Mouse (Mus musculus): ENCODE data around the gene Dkk3. TPM values are rescaled to one million over a fixed set of nuclear protein-coding genes. Genes with fewer than 3 reads are reported as not detected.
A peak's percentile ranks its signal among the peaks of the same experiment; 100 is the strongest.

The Dkk3 gene
- polyA plus RNA-seq, 1 experiment from 2014 or later: 33.1 TPM

DNA sequence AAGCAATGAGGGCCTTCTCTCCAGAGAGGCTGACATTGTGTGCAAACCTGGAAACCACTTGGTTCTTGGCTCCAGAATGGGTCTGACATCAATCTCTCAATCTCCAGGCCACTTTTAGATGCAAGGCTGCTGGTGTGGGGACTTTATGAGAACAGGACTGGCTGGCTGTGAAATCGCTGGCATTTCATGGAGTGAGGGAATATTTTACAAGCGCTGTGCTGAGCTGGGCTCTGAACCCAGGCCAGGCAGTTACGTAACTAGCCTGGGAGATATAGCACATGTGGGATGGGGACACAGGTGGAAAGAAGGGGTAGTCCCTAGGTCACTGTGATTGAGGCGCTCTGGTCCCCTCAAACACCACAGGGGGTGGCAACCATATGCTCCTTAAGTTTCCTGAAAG, 33.4 kb upstream of the Dkk3 start:
- H3K36me3 ChIP-seq: no peaks in the 10 kb centered on the region
- H3K4me1 ChIP-seq: peaks cover 9% of the 10 kb centered on the region; the same call in 1 of the 2 replicates
- 74% methylated on average over 4 of the region's 4 CpGs for WGBS
- H3K27me3 ChIP-seq (replicated peaks): no peaks in the 10 kb centered on the region
- ATAC-seq (ENCODE audit: insufficient read depth, low FRiP score, low read depth): no peak
- H3K9ac ChIP-seq: no peak overlapping the region
- no peak overlapping the region for H3K27ac ChIP-seq
- no peak overlapping the region for H3K4me2 ChIP-seq
- H3K9me3 ChIP-seq: no peaks in the 10 kb centered on the region
- no peak overlapping the region for H3K4me3 ChIP-seq (replicated peaks)

DNA sequence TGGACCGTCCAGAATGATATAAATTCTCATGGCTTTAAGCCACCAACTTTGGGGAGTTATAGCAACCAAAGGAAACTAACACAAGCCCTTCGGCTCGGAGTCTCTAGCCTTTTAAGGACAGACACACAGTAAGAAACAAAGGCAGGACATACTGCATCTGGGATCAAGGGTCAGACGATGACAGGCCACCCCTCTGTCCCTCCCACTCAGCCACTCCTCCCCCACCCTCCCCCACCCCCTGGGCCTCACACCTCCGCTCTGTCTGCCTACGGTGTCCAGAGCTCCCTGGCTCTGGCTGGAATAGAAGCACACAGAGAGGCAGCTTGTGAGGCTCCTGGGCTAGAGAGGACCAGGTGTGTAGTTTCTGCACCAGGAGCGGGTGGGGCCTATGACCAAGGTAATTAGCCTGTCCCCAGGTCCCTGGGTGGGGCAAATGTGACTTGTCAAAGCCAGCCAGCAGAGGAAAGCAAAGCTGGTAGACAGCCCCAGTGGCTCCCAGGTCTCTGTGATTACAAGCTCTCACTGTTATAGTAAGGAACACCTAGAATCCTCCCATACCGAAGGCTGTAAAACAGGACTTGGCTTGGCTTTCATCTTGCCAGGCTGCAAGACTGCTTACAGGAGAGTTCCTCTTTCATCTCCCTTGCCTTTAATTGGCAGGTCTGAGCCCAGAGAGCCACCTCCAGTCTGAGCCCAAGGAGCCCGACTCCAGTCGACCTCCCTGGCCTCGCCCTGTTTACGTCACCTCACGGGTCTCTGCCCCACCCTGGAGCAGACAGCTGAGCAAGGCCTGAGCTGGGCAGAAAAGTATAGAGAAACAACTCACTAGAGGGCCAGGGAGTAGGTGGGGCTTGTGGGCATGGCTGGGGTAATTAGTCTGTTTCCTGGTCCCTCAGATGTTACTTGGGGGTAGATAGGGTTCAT, 28.9 kb upstream of the Dkk3 start:
- no peak overlapping the region for H3K9ac ChIP-seq
- no peaks in the 10 kb centered on the region for H3K27me3 ChIP-seq (replicated peaks)
- H3K4me1 ChIP-seq: peaks cover 9% of the 10 kb centered on the region; the same call in 1 of the 2 replicates
- H3K27ac ChIP-seq: peak overlapping the region; percentile 68
- WGBS: 51% methylated on average over 13 of the region's 13 CpGs
- ATAC-seq (ENCODE audit: insufficient read depth, low FRiP score, low read depth): peak; percentile 56
- H3K4me2 ChIP-seq: no peak overlapping the region
- H3K36me3 ChIP-seq: no peaks in the 10 kb centered on the region
- H3K9me3 ChIP-seq: no peaks in the 10 kb centered on the region
- H3K4me3 ChIP-seq (replicated peaks): no peak overlapping the region

GRCm38 (mm10) chr7:112186871-112187270, 28.0 kb upstream of the Dkk3 start:
- no peak overlapping the region for H3K27ac ChIP-seq
- no peak overlapping the region for H3K4me3 ChIP-seq (replicated peaks)
- no peaks in the 10 kb centered on the region for H3K36me3 ChIP-seq
- no peaks in the 10 kb centered on the region for H3K27me3 ChIP-seq (replicated peaks)
- no peak overlapping the region for H3K4me2 ChIP-seq
- H3K9ac ChIP-seq: no peak overlapping the region
- peaks cover 9% of the 10 kb centered on the region; the same call in 1 of the 2 replicates for H3K4me1 ChIP-seq
- no peaks in the 10 kb centered on the region for H3K9me3 ChIP-seq
- ATAC-seq (ENCODE audit: insufficient read depth, low FRiP score, low read depth): no peak
- WGBS: 87% methylated on average over 7 of the region's 7 CpGs

DNA sequence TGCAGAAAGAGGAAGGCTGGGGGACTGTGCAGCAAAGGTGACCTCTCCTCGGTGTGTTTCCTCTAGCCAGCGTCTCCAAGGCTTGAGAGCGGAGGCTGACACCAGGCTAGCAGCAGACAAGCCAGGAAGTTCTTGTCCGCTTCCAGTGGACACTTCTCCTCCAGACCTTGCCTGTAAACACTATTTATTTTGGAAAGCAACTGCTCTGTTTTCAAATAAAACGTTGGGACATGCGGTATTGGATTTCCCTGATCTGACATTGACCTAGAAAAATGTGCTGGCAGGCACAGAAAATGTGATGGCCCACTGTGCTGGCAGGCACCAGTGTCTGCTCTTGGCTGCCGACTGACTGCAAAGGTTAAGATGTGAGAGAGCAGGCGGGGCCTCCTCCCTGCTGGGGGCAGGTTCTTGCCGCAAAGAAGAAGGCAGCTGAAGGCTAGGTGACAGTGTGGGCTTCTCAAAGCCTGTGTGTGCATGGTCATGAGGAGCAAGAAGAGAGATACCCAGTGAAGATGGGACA, 26.4 kb upstream of the Dkk3 start:
- Histone ChIP-seq H3K4me2 (no peak overlapping the region), H3K27ac (no peak overlapping the region), H3K4me3 (replicated peaks) (no peak overlapping the region), H3K9ac (no peak overlapping the region), H3K4me1 (peaks cover 12% of the 10 kb centered on the region), H3K27me3 (replicated peaks) (no peaks in the 10 kb centered on the region), H3K9me3 (no peaks in the 10 kb centered on the region), H3K36me3 (no peaks in the 10 kb centered on the region)
- WGBS: 62% methylated on average over 9 of the region's 9 CpGs
- no peak for ATAC-seq (ENCODE audit: insufficient read depth, low FRiP score, low read depth)

- Histone ChIP-seq H3K9me3 (no peaks in the 10 kb centered on the region), H3K9ac (no peak overlapping the region), H3K4me1 (peaks cover 15% of the 10 kb centered on the region), H3K4me3 (replicated peaks) (no peak overlapping the region), H3K4me2 (no peak overlapping the region), H3K36me3 (no peaks in the 10 kb centered on the region), H3K27ac (no peak overlapping the region), H3K27me3 (replicated peaks) (no peaks in the 10 kb centered on the region)
- no peak for ATAC-seq (ENCODE audit: insufficient read depth, low FRiP score, low read depth)
- WGBS: 84% methylated on average over 6 of the region's 6 CpGs
Observed at GRCm38 (mm10) chr7:112184519-112185225, 25.8 kb upstream of the Dkk3 start.

- Histone ChIP-seq H3K4me2 (no peak overlapping the region), H3K27me3 (replicated peaks) (no peaks in the 10 kb centered on the region), H3K9ac (no peak overlapping the region), H3K9me3 (no peaks in the 10 kb centered on the region), H3K4me1 (peaks cover 10% of the 10 kb centered on the region; the same call in 1 of the 2 replicates), H3K27ac (no peak overlapping the region), H3K36me3 (no peaks in the 10 kb centered on the region), H3K4me3 (replicated peaks) (no peak overlapping the region)
- peak; percentile 12; the same call in 1 of the 2 replicates for ATAC-seq (ENCODE audit: insufficient read depth, low FRiP score, low read depth)
- whole genome bisulfite sequencing: 30% methylated on average over 5 of the region's 5 CpGs
Observed at GRCm38 (mm10) chr7:112183258-112183841, 24.5 kb upstream of the Dkk3 start.

DNA sequence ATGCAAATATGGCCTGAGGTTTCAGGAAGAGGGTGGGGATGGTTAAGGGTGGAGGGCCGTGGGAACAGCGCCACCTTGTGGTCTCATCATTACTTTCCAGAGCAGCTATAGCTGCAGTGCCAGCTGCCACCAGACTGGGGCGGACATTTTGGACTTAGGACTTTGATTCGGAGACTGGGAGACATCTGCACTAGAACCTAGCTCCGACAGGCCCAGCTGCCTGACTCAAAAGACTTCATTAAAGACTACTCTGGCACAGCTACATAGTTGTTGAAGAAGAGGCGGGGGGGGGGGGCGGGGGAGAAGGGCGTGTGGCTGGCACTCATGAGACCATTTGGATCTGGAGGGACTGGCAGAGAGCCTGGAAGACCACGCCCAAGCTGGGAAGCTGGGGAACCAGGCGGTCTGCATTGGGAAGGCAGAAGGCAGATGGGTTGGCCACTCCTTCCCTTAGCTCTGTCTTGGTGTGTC, 21.4 kb upstream of the Dkk3 start:
- H3K9ac ChIP-seq: no peak overlapping the region
- H3K4me3 ChIP-seq (replicated peaks): no peak overlapping the region
- H3K4me2 ChIP-seq: peak overlapping the region; percentile 38; the same call in 1 of the 2 replicates
- no peaks in the 10 kb centered on the region for H3K27me3 ChIP-seq (replicated peaks)
- peaks cover 7% of the 10 kb centered on the region; the same call in 1 of the 2 replicates for H3K4me1 ChIP-seq
- H3K36me3 ChIP-seq: no peaks in the 10 kb centered on the region
- ATAC-seq (ENCODE audit: insufficient read depth, low FRiP score, low read depth): peak; percentile 70
- no peak overlapping the region for H3K27ac ChIP-seq
- no peaks in the 10 kb centered on the region for H3K9me3 ChIP-seq
- 14% methylated on average over 9 of the region's 10 CpGs for WGBS

DNA sequence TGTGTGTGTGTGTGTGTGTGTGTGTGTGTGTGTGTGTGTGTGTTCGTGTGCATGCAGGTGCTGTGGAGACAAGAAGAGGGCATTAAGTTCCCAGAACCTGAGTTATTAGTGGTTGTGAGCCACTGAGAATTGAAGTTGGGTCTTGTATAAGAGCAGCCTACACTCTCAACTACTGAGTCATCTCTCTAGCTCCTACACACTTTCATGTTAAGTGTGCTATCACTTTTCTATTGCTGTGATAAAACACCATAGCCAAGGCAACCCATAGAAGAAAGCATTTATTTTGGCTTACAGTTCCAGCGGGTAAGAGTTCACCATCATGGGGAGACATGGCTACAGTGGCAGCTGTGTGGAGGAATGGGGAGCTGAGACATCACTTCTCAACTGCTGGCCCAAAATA, 17.8 kb upstream of the Dkk3 start:
- Histone ChIP-seq H3K27me3 (replicated peaks) (no peaks in the 10 kb centered on the region), H3K27ac (no peak overlapping the region), H3K4me2 (no peak overlapping the region), H3K4me1 (peaks cover 7% of the 10 kb centered on the region; the same call in 1 of the 2 replicates), H3K9ac (no peak overlapping the region), H3K4me3 (replicated peaks) (no peak overlapping the region), H3K9me3 (no peaks in the 10 kb centered on the region), H3K36me3 (no peaks in the 10 kb centered on the region)
- no peak for ATAC-seq (ENCODE audit: insufficient read depth, low FRiP score, low read depth)
- WGBS: 87% methylated on average over 2 of the region's 2 CpGs

- H3K27ac ChIP-seq: no peak overlapping the region
- WGBS: 70% methylated on average over 4 of the region's 4 CpGs
- H3K36me3 ChIP-seq: no peaks in the 10 kb centered on the region
- H3K4me2 ChIP-seq: no peak overlapping the region
- no peaks in the 10 kb centered on the region for H3K9me3 ChIP-seq
- ATAC-seq (ENCODE audit: insufficient read depth, low FRiP score, low read depth): no peak
- no peak overlapping the region for H3K4me3 ChIP-seq (replicated peaks)
- H3K27me3 ChIP-seq (replicated peaks): no peaks in the 10 kb centered on the region
- peaks cover 3% of the 10 kb centered on the region; the same call in 1 of the 2 replicates for H3K4me1 ChIP-seq
- H3K9ac ChIP-seq: no peak overlapping the region
Observed at GRCm38 (mm10) chr7:112172669-112173068, 13.8 kb upstream of the Dkk3 start.

DNA sequence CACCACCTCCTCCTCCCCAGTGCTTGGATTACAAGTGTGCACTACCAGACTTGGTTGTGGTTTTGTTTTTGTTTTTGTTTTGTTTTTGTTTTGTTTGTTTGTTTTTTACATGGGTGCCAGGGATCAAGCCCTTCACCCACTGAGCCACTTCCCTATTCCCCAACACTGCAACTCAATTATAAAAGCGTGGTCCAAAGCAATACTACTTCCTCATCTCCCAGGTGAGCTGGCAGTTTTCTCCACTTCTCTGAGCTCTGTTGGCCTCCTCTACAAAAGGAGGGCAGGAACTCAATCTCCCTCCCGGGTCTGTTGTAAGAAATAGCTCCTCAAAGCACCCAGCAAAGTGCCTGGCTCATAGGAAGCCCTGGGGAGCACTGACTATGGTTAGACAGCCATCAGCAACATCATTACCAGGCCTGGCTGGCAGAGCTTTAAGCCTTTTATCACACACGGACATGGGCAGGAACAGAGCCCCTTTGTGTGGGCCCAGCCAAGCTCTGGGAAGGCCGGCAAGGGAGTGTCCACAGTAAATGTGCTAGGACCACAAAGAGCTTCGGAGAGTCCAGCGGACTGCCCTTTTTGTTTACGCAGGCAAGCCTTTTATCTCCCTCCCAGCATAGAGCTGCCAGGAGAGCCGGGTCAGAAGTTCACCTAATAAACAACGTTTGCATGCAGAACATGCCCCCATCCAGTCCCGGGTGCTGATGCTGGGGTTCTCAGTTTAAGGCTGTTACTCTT, 11.3 kb upstream of the Dkk3 start:
- Histone ChIP-seq H3K4me1 (peaks cover 3% of the 10 kb centered on the region; the same call in 1 of the 2 replicates), H3K27me3 (replicated peaks) (no peaks in the 10 kb centered on the region), H3K9me3 (no peaks in the 10 kb centered on the region), H3K4me3 (replicated peaks) (no peak overlapping the region), H3K9ac (no peak overlapping the region), H3K27ac (peak overlapping the region; percentile 67), H3K4me2 (no peak overlapping the region), H3K36me3 (no peaks in the 10 kb centered on the region)
- ATAC-seq (ENCODE audit: insufficient read depth, low FRiP score, low read depth): peak; percentile 93
- 16% methylated on average over 10 of the region's 10 CpGs for WGBS

DNA sequence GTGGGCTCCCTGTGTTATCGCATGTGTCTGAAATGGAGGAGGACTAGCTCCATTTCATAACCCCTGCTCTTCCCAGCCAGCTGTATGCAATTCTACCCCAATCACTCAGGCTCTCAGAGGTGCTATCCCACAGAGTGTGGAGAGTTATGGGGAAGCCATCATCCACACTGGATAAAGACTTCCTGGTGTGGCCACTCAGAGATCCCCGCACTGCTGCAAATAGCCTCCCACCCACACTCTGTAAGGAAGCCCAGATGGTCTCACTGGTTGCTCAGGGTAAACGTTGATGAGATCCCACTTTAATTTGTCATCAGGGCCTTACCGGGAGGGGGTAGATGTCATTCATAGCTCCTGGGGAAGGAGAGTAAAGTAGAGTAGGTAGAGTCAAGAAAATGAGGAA, 6.7 kb upstream of the Dkk3 start:
- ATAC-seq (ENCODE audit: insufficient read depth, low FRiP score, low read depth): no peak

More for the DNA sequence above, 6.7 kb upstream of the Dkk3 start:
- H3K4me3 ChIP-seq (replicated peaks): no peak overlapping the region
- no peaks in the 10 kb centered on the region for H3K27me3 ChIP-seq (replicated peaks)
- no peaks in the 10 kb centered on the region for H3K36me3 ChIP-seq
- H3K4me2 ChIP-seq: no peak overlapping the region
- H3K27ac ChIP-seq: no peak overlapping the region
- peaks cover 3% of the 10 kb centered on the region; the same call in 1 of the 2 replicates for H3K4me1 ChIP-seq
- 71% methylated on average over 4 of the region's 4 CpGs for WGBS
- H3K9ac ChIP-seq: no peak overlapping the region
- H3K9me3 ChIP-seq: no peaks in the 10 kb centered on the region

All from stomach, embryonic 15.5 days (tissue).